Mouse (Mus musculus): Measurements from ENCODE around the gene Olfr834.

Gene Olfr834

GRCm38 (mm10) chr9:18987690-18988089 lies at the start of gene Olfr834:
Gene Olfr834, plus strand, starts transcription at chr9:18987990.
- DNase-seq (ENCODE audit: low read depth, low spot score): no peak

GRCm38 (mm10) chr9:18962021-18962420 lies 25.8 kb upstream of the Olfr834 start:
- DNase-seq (ENCODE audit: low read depth, low spot score): no peak

GRCm38 (mm10) chr9:19032435-19032834 lies 44.6 kb downstream of the Olfr834 start, which contains the start of gene Olfr835:
Gene Olfr835, plus strand, starts transcription at chr9:19032735.
- no peak for DNase-seq (ENCODE audit: low read depth, low spot score)
